Mouse (Mus musculus) liver, embryonic 14.5 days (tissue): ENCODE data around the gene Lhfpl3. TPM values are rescaled to one million over a fixed set of nuclear protein-coding genes. Genes with fewer than 3 reads are reported as not detected.
A peak's percentile ranks its signal among the peaks of the same experiment; 100 is the strongest.

Experiments used
- ATAC-seq: fragments of 200-750 bp; cut with Nextera tagmentation; 2 replicates; pipeline ENCODE4 v1.8.0; 2017; ENCODE audit warnings: moderate number of reproducible peaks, mild to moderate bottlenecking, moderate library complexity; ENCODE audit not compliant: insufficient read depth
- DNase-seq, 3 experiments: peaks; one replicate each; pipeline ENCODE4 v3.0.0-alpha.2; 2012 to 2013; ENCODE audit warnings: low read depth in 3 of 3, low spot score in 3 of 3
- H3K27ac ChIP-seq: fragments of 300-500 bp; sonication (generic); 2 replicates; pipeline ENCODE4 v1.5.1; 2014; ENCODE audit warnings: moderate library complexity, mild to moderate bottlenecking, control low read depth, inconsistent platforms
- H3K27me3 ChIP-seq: fragments of 300-500 bp; sonication (generic); 2 replicates; pipeline ENCODE4 v1.6.1; 2014; ENCODE audit warnings: mild to moderate bottlenecking, low read length, moderate library complexity; ENCODE audit not compliant: control insufficient read depth, insufficient read depth
- H3K36me3 ChIP-seq: fragments of 300-500 bp; sonication (generic); replicated peaks from 2 replicates; pipeline ENCODE4 v1.6.1; 2014; ENCODE audit warnings: low read depth; ENCODE audit not compliant: control insufficient read depth, insufficient read depth
- H3K4me1 ChIP-seq, 2 experiments: fragments of 200-500 bp in 1 of 2; fragments of 300-500 bp in 1 of 2; sonication (generic) in 1 of 2; replicated peaks; 2 replicates each; pipeline ENCODE4 v1.6.1; 2012 to 2014; ENCODE audit warnings: antibody characterized with exemption in 1 of 2, inconsistent platforms in 1 of 2, low read length in 1 of 2; ENCODE audit not compliant: control insufficient read depth in 2 of 2, insufficient read depth in 2 of 2
- H3K4me2 ChIP-seq: fragments of 300-500 bp; sonication (generic); 2 replicates; pipeline ENCODE4 v1.6.1; 2014; ENCODE audit warnings: low read depth, mild to moderate bottlenecking, control low read depth, moderate library complexity
- H3K4me3 ChIP-seq, 2 experiments: fragments of 200-500 bp in 1 of 2; fragments of 300-500 bp in 1 of 2; sonication (generic) in 1 of 2; 2 replicates each; pipeline ENCODE4 v1.5.1; 2012 to 2014; ENCODE audit warnings: low read depth in 2 of 2, low read length in 2 of 2, mild to moderate bottlenecking in 2 of 2, control low read depth in 1 of 2, inconsistent platforms in 1 of 2, moderate library complexity in 1 of 2; ENCODE audit not compliant: insufficient read depth in 1 of 2
- H3K9ac ChIP-seq: fragments of 300-500 bp; sonication (generic); replicated peaks from 2 replicates; pipeline ENCODE4 v1.6.1; 2014; ENCODE audit warnings: mild to moderate bottlenecking, control low read depth, moderate library complexity
- H3K9me3 ChIP-seq: fragments of 300-500 bp; sonication (generic); 2 replicates; pipeline ENCODE4 v1.6.1; 2016; ENCODE audit warnings: low read length, mixed read lengths; ENCODE audit not compliant: control insufficient read depth
- CTCF ChIP-seq: IDR thresholded peaks from 2 replicates; pipeline ENCODE4 v1.5.1; 2016; ENCODE audit warnings: antibody characterized with exemption, low read depth, control low read depth
- EP300 ChIP-seq: IDR thresholded peaks from 2 replicates; pipeline ENCODE4 v1.6.1; 2016; ENCODE audit warnings: antibody characterized with exemption, low read depth
- WGBS: fragments of 180-500 bp; shearing (Covaris S2); extraction: QIAGEN DNeasy Blood & Tissue Kit; methylation state at CpG from one replicate; pipeline ENCODE4 v1.1.7; 2014; ENCODE audit not compliant: insufficient replicate concordance; 5-methylcytosine and 5-hydroxymethylcytosine counted together
- microRNA-seq: library from miRNA; unstranded; fragments of <30 nt; microRNA quantifications from one replicate; pipeline ENCODE4, GENCODE M21; 2016
- polyA plus RNA-seq, 2 experiments: library from polyadenylated mRNA; depleted of rRNA in 1 of 2; stranded (reverse) in 1 of 2; unstranded in 1 of 2; fragments of >200 nt; fragmentation: Nextera tagmentation in 1 of 2; extraction: Ambion mirVana in 1 of 2; gene quantifications; 2 replicates each; pipeline versions ENCODE4 v1.2.1 to v1.2.3; 2012 to 2014

The Lhfpl3 gene
- polyA plus RNA-seq, 2 experiments = 0.01 TPM; not detected in 1

DNA sequence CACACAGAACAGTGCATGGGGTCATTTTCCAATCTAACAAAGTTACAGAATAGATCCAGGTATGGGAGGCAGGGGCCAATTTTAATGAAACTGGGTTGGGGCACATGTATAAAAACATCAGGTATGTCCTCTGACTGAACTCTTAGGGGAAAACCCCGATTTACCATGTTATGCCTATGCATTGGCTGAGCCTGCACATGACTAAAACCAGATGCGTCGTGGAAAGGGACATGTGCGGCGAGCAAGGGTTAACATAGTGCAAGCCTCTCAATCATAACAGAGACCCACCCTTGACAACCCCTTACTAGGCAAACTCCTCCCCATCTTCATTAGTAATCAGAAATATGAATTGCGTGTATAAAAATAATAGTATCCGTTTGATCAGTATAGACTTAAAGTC, 533.5 kb downstream of the Lhfpl3 start:
- H3K4me1 ChIP-seq = no peaks in the 10 kb centered on the region
- no peaks in the 10 kb centered on the region for H3K27me3 ChIP-seq
- DNase-seq (no peak), ATAC-seq (no peak)
- no peak overlapping the region for H3K4me3 ChIP-seq
- H3K9me3 ChIP-seq = no peaks in the 10 kb centered on the region
- WGBS = 75% methylated on average over 7 of the region's 7 CpGs
- no peaks in the 10 kb centered on the region for H3K36me3 ChIP-seq
- H3K27ac ChIP-seq = no peak overlapping the region
- TF ChIP-seq CTCF (no peak), EP300 (no peak)
- H3K4me2 ChIP-seq = no peak overlapping the region
- no peak overlapping the region for H3K9ac ChIP-seq

DNA sequence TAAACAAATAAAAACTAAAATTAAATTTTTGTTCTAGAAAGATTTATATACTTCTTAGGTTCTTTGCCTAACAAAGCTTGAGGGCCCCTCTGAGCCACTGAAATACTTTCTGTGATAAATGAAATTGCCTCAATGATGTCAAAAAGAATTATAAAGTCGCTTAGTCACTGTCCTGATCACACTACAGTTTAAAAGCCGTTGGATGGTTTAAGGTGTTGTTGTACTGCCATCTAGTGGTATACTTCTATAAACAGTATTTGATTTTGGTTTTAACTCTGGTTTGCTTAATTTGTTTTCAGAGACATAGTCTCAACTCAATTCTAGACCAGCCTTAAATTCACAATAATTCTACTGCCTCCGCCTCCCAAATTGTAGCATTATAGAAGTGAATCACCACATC, 539.0 kb downstream of the Lhfpl3 start:
- WGBS = 11% methylated on average over 3 of the region's 3 CpGs
- H3K9me3 ChIP-seq = no peaks in the 10 kb centered on the region
- peak; percentile 40; the same call in 1 of the 2 replicates for TF ChIP-seq CTCF
- TF ChIP-seq EP300 = no peak
- no peak overlapping the region for H3K4me3 ChIP-seq
- DNase-seq (peak in 1 of 3 experiments; percentile 13), ATAC-seq (no peak)
- H3K27ac ChIP-seq = no peak overlapping the region
- no peak overlapping the region for H3K4me2 ChIP-seq
- no peaks in the 10 kb centered on the region for H3K27me3 ChIP-seq
- H3K36me3 ChIP-seq = no peaks in the 10 kb centered on the region
- no peaks in the 10 kb centered on the region for H3K4me1 ChIP-seq
- no peak overlapping the region for H3K9ac ChIP-seq

DNA sequence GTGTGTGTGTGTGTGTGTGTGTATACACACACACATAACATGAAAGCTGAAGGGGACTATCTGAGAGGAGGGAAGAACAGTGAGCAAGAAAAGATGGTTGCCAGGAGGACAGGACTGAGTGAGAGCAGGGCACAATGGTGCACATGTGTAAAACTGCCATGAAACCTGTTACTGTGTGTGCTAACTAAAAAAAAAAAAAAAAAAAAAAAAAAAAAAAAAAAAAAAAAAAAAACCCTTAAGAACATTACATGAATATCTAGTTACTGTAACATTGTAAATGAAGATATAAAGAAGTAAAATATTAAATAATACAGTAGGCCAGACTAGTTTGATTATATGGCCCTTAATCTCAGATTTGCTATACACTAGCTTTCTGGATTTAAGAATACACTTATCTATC, 543.3 kb downstream of the Lhfpl3 start:
- no peak for TF ChIP-seq EP300
- TF ChIP-seq CTCF = no peak
- Histone ChIP-seq H3K9me3 (no peaks in the 10 kb centered on the region), H3K4me2 (no peak overlapping the region), H3K4me1 (no peaks in the 10 kb centered on the region), H3K27ac (no peak overlapping the region), H3K4me3 (no peak overlapping the region), H3K27me3 (no peaks in the 10 kb centered on the region), H3K36me3 (no peaks in the 10 kb centered on the region), H3K9ac (no peak overlapping the region)
- DNase-seq = no peak
- no peak for ATAC-seq

Small RNAs within 50 kb of the gene (microRNA-seq; reads per million reads assigned to microRNA genes)
- gene Gm28022 (not detected), gene Gm44363 (not detected)

Other genes starting within 250 kb of the Lhfpl3 start
- 9.6 and 12.8 TPM in 2 replicates for gene Orc5, start 195.6 kb upstream of the Lhfpl3 start, polyA plus RNA-seq (2012; rRNA removed)
- gene Orc5, start 195.6 kb upstream of the Lhfpl3 start, polyA plus RNA-seq (2014; fragmentation: Nextera tagmentation; extraction: Ambion mirVana) = 55.8 and 63.0 TPM in 2 replicates